Mouse (Mus musculus) right cerebral cortex, adult 2 months (tissue): ENCODE results near the gene Gm45337.
A peak's percentile ranks its signal among the peaks of the same experiment; 100 is the strongest.

ENCODE experiments used
- DNase-seq, 2 experiments: peaks; one replicate each; pipeline ENCODE4 v3.0.0; 2021 to 2022; ENCODE audit warnings: low spot score in 2 of 2

Gm45337 gene

DNA sequence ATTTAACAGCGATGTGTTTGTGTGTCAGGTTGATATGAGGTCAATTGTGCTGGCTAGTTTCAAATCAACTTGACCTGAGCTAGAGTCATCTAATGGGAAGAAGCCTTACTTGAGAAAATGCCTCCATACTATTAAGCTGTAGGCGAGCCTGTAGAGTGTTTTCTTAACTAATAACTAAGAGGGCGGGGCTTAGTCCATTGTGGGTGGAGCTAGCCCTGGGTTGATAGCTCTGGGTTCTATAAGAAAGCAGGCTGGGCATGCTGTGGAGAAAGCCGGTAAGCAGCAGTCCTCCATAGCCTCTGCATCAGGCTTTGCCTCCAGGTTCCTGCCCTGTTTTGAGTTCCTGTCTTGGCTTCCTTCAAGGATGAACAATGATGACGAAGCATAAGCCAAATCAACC is 39.7 kb downstream of the Gm45337 start:
- no peak for DNase-seq

DNA sequence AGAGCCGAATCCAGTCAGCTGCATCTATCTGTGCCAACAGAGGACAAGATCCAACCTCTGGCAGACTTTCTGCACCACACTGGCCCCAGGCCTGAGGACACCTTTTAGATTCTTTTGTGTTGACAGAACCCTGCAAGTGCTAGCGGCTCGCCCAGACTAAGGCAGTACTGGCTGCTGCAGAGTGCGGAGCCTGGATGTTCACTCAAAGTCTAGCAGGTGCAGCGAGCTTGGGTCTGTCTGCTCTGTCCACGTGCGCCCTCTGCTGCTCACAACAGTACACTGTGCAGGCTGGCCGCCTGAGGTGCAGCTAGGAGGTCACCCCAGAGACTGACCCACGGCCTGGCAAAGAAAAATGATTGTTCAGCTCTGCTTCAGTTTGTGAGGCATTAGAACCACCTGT is 46.6 kb downstream of the Gm45337 start:
- peak; percentile 81 to 88 for DNase-seq

DNA sequence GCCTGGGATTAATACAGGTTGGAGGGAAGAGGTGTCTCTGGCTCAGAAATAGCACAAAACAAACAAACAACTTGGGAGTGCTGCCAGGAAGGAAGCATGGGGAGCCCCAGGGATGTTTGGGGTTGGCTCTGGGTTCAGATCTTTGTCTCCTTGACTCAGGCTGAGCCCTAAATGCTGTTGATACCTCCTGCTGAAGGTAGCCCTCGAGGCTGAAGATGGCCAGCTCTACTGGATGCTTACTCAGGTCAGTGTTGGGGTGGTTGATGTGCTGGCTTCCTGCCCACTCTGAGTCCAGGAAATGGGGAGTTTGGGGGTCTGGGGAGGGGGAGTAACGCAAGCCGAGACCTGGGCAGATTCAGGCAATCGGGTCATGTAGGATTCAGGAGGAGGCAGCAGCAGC is 47.7 kb downstream of the Gm45337 start:
- DNase-seq: no peak

DNA sequence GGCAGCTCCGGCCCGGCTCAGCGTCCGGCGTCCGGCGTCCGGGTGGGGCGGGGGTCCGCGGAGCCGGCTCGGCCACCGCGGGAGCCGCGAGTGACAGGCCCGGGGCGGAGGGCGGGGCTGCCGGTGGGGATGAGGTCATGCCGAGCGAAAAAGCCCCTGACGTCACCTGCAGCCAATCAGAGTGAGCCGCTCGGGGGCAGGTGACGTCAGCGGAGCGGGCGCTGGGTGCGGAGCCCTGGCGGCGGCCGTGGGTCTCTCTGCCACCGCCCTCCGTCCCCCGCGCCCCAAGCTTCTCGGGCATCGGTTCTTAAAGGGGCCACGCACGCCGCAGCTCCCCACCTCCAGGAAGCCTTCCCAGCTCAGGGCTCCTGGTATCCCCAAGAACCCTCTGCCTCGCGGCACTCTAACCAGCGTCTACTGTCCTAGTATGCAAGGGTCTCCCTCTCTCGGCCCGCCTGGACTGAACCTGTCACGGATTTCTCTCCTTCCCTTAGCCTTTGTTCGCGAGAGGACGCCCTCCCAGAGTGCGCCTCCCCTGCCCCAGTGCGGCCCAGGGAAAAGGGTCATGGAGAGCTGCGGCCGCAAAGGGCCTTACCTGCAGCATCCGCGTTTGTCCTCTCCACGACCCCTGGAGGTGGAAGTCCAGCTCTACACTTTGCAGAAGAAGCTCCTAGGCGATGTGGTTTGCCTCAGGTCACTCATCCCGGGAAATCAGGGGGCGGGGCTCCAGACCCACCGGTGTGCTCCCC is 49.0 kb downstream of the Gm45337 start, which contains the start of gene Dusp8:
Gene Dusp8, minus strand, starts transcription at position 661 of the 749 bp plus-strand sequence.
- DNase-seq: peak; percentile 94

DNA sequence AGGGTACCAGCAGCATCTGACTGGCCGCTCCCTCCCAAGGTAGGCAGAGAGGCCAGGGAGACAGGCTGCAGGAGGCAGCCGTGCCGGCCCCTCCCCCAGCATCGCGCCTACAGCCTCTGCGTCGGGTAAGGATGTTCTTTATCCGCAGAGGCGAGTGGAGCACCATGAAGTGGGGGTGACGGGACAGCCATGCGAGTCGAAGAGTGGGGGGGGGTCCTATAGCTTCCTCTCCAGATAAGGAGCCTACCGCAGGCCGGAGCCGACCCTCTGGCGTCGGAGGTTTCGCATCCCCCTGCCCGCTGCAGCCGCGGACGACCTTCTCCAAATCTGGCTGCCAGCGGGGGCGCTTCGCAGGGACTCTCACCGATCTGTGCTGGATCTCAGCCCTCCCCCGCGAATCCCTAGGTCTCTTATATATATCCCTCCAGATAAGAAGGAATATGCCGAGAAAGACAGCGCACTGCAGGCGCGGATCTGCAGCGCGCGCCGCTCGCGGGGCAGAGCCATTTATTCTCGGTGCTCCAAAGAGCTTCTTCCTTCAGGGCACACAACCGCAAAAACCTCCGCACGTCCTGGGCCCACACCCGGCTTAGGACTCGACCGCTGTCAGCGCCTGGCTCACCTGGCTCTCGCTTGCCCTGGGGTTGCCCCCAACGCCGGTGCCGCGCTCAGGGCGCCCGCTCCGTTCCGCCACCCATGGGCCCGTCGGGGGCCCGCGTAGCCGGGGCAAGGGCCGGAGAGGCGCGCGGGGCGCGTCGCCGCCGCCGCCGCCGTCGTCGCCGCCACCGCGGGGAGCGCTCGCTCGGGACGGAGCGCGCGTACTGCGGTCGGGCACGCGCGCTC is 49.9 kb downstream of the Gm45337 start:
- DNase-seq: peak; percentile 71 to 81

DNA sequence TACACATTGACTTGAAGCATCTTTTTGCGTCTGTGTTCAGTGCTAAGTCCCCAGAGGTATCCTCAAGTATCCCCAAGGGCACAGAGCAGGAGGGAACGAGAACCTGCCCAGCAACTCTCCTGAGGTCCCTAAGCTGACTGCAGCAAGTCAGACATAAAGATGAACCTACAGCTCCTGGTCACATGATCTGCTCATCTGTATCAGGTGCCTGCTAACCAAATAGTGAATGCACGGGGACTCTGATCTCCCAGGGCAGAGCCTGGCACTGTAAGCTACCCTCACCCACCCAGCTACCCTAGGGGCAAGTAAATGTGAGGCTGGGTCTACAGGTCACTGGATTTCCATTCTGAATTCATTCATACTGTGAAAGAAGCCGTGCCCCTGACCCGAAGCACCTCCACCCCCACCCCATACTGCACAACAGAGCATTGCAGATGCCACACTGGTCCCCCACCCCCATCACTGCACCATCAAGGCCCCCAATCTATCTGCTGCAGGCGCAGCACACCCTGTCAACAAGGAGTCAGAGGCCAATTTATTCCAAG is 50.6 kb downstream of the Gm45337 start:
- no peak for DNase-seq
